Mouse (Mus musculus): ENCODE results near the gene Vps8. TPM values are rescaled to one million over a fixed set of nuclear protein-coding genes. Genes with fewer than 3 reads are reported as not detected.

Gene Vps8
- polyA plus RNA-seq, 1 experiment from 2014 or later = 20.4 TPM

GRCm38 (mm10) chr16:21412593-21413047 lies 10.3 kb upstream of the Vps8 start:
- no peaks in the 10 kb centered on the region for H3K27me3 ChIP-seq (ENCODE audit: control insufficient read depth, insufficient read depth, low read length)
- H3K4me1 ChIP-seq (ENCODE audit: control insufficient read depth, insufficient read depth, low read length) = no peaks in the 10 kb centered on the region
- H3K36me3 ChIP-seq (ENCODE audit: control insufficient read depth, insufficient read depth, low read length) = no peaks in the 10 kb centered on the region
- no peaks in the 10 kb centered on the region for H3K9me3 ChIP-seq (ENCODE audit: control insufficient read depth, low read depth, low read length)
- H3K27ac ChIP-seq (ENCODE audit: low read length) = no peak overlapping the region
- H3K4me2 ChIP-seq (replicated peaks; ENCODE audit: low read depth, low read length) = no peak overlapping the region
- no peak overlapping the region for H3K9ac ChIP-seq (replicated peaks; ENCODE audit: low read depth, low read length)
- H3K4me3 ChIP-seq (ENCODE audit: low read depth, low read length) = no peak overlapping the region
- ATAC-seq (ENCODE audit: insufficient number of reproducible peaks, insufficient read depth, low FRiP score, low read depth) = peak; percentile 49; the same call in 1 of the 2 replicates
- WGBS = 20% methylated on average over 8 of the region's 8 CpGs

GRCm38 (mm10) chr16:21413819-21414218 lies 9.1 kb upstream of the Vps8 start:
- no peak overlapping the region for H3K4me3 ChIP-seq (ENCODE audit: low read depth, low read length)
- ATAC-seq (ENCODE audit: insufficient number of reproducible peaks, insufficient read depth, low FRiP score, low read depth) = no peak
- H3K27ac ChIP-seq (ENCODE audit: low read length) = no peak overlapping the region
- no peaks in the 10 kb centered on the region for H3K27me3 ChIP-seq (ENCODE audit: control insufficient read depth, insufficient read depth, low read length)
- 66% methylated on average over 3 of the region's 3 CpGs for WGBS
- H3K9me3 ChIP-seq (ENCODE audit: control insufficient read depth, low read depth, low read length) = no peaks in the 10 kb centered on the region
- no peaks in the 10 kb centered on the region for H3K36me3 ChIP-seq (ENCODE audit: control insufficient read depth, insufficient read depth, low read length)
- no peak overlapping the region for H3K9ac ChIP-seq (replicated peaks; ENCODE audit: low read depth, low read length)
- no peak overlapping the region for H3K4me2 ChIP-seq (replicated peaks; ENCODE audit: low read depth, low read length)
- H3K4me1 ChIP-seq (ENCODE audit: control insufficient read depth, insufficient read depth, low read length) = no peaks in the 10 kb centered on the region

GRCm38 (mm10) chr16:21415128-21415527 lies 7.8 kb upstream of the Vps8 start:
- no peaks in the 10 kb centered on the region for H3K9me3 ChIP-seq (ENCODE audit: control insufficient read depth, low read depth, low read length)
- no peak overlapping the region for H3K4me3 ChIP-seq (ENCODE audit: low read depth, low read length)
- no peaks in the 10 kb centered on the region for H3K27me3 ChIP-seq (ENCODE audit: control insufficient read depth, insufficient read depth, low read length)
- H3K4me1 ChIP-seq (ENCODE audit: control insufficient read depth, insufficient read depth, low read length) = no peaks in the 10 kb centered on the region
- H3K36me3 ChIP-seq (ENCODE audit: control insufficient read depth, insufficient read depth, low read length) = no peaks in the 10 kb centered on the region
- no peak overlapping the region for H3K27ac ChIP-seq (ENCODE audit: low read length)
- H3K4me2 ChIP-seq (replicated peaks; ENCODE audit: low read depth, low read length) = no peak overlapping the region
- H3K9ac ChIP-seq (replicated peaks; ENCODE audit: low read depth, low read length) = no peak overlapping the region
- ATAC-seq (ENCODE audit: insufficient number of reproducible peaks, insufficient read depth, low FRiP score, low read depth) = no peak
- 93% methylated on average over 8 of the region's 8 CpGs for WGBS

- Histone ChIP-seq H3K9me3 (ENCODE audit: control insufficient read depth, low read depth, low read length) (no peaks in the 10 kb centered on the region), H3K4me3 (ENCODE audit: low read depth, low read length) (no peak overlapping the region), H3K4me2 (replicated peaks; ENCODE audit: low read depth, low read length) (no peak overlapping the region), H3K27ac (ENCODE audit: low read length) (no peak overlapping the region), H3K36me3 (ENCODE audit: control insufficient read depth, insufficient read depth, low read length) (no peaks in the 10 kb centered on the region), H3K4me1 (ENCODE audit: control insufficient read depth, insufficient read depth, low read length) (no peaks in the 10 kb centered on the region), H3K9ac (replicated peaks; ENCODE audit: low read depth, low read length) (no peak overlapping the region), H3K27me3 (ENCODE audit: control insufficient read depth, insufficient read depth, low read length) (no peaks in the 10 kb centered on the region)
- WGBS = 28% methylated on average over 5 of the region's 5 CpGs
- ATAC-seq (ENCODE audit: insufficient number of reproducible peaks, insufficient read depth, low FRiP score, low read depth) = no peak
These were observed 4.9 kb upstream of the Vps8 start for GRCm38 (mm10) chr16:21418012-21418411.

GRCm38 (mm10) chr16:21423546-21423910 lies 610 bp downstream of the Vps8 start:
- ATAC-seq (ENCODE audit: insufficient number of reproducible peaks, insufficient read depth, low FRiP score, low read depth) = peak; percentile 81
- Histone ChIP-seq H3K4me2 (replicated peaks; ENCODE audit: low read depth, low read length) (peak overlapping the region; percentile 72), H3K4me3 (ENCODE audit: low read depth, low read length) (peak overlapping the region; percentile 74), H3K9me3 (ENCODE audit: control insufficient read depth, low read depth, low read length) (no peaks in the 10 kb centered on the region), H3K36me3 (ENCODE audit: control insufficient read depth, insufficient read depth, low read length) (no peaks in the 10 kb centered on the region), H3K27me3 (ENCODE audit: control insufficient read depth, insufficient read depth, low read length) (no peaks in the 10 kb centered on the region), H3K27ac (ENCODE audit: low read length) (peak overlapping the region; percentile 78), H3K9ac (replicated peaks; ENCODE audit: low read depth, low read length) (peak overlapping the region; percentile 47), H3K4me1 (ENCODE audit: control insufficient read depth, insufficient read depth, low read length) (no peaks in the 10 kb centered on the region)
- WGBS = 2% methylated on average over 10 of the region's 10 CpGs

GRCm38 (mm10) chr16:21428131-21428530 lies 5.2 kb downstream of the Vps8 start:
- no peak overlapping the region for H3K27ac ChIP-seq (ENCODE audit: low read length)
- H3K27me3 ChIP-seq (ENCODE audit: control insufficient read depth, insufficient read depth, low read length) = no peaks in the 10 kb centered on the region
- H3K36me3 ChIP-seq (ENCODE audit: control insufficient read depth, insufficient read depth, low read length) = no peaks in the 10 kb centered on the region
- no peak overlapping the region for H3K4me3 ChIP-seq (ENCODE audit: low read depth, low read length)
- H3K4me1 ChIP-seq (ENCODE audit: control insufficient read depth, insufficient read depth, low read length) = no peaks in the 10 kb centered on the region; the same call in 1 of the 2 replicates
- peaks cover 4% of the 10 kb centered on the region; the same call in 1 of the 2 replicates for H3K9me3 ChIP-seq (ENCODE audit: control insufficient read depth, low read depth, low read length)
- WGBS = 55% methylated on average over 5 of the region's 5 CpGs
- no peak overlapping the region for H3K9ac ChIP-seq (replicated peaks; ENCODE audit: low read depth, low read length)
- ATAC-seq (ENCODE audit: insufficient number of reproducible peaks, insufficient read depth, low FRiP score, low read depth) = no peak
- H3K4me2 ChIP-seq (replicated peaks; ENCODE audit: low read depth, low read length) = no peak overlapping the region

- H3K27ac ChIP-seq (ENCODE audit: low read length) = no peak overlapping the region
- no peak for ATAC-seq (ENCODE audit: insufficient number of reproducible peaks, insufficient read depth, low FRiP score, low read depth)
These were observed 7.6 kb downstream of the Vps8 start for GRCm38 (mm10) chr16:21430377-21431060.

GRCm38 (mm10) chr16:21431614-21432013 lies 8.7 kb downstream of the Vps8 start:
- H3K4me1 ChIP-seq (ENCODE audit: control insufficient read depth, insufficient read depth, low read length) = no peaks in the 10 kb centered on the region; the same call in 1 of the 2 replicates
- 86% methylated on average over 3 of the region's 3 CpGs for WGBS
- no peak for ATAC-seq (ENCODE audit: insufficient number of reproducible peaks, insufficient read depth, low FRiP score, low read depth)

More at GRCm38 (mm10) chr16:21430377-21431060, 7.6 kb downstream of the Vps8 start:
- Histone ChIP-seq H3K36me3 (ENCODE audit: control insufficient read depth, insufficient read depth, low read length) (no peaks in the 10 kb centered on the region), H3K4me3 (ENCODE audit: low read depth, low read length) (no peak overlapping the region), H3K9ac (replicated peaks; ENCODE audit: low read depth, low read length) (no peak overlapping the region), H3K27me3 (ENCODE audit: control insufficient read depth, insufficient read depth, low read length) (no peaks in the 10 kb centered on the region), H3K4me2 (replicated peaks; ENCODE audit: low read depth, low read length) (no peak overlapping the region), H3K4me1 (ENCODE audit: control insufficient read depth, insufficient read depth, low read length) (no peaks in the 10 kb centered on the region; the same call in 1 of the 2 replicates), H3K9me3 (ENCODE audit: control insufficient read depth, low read depth, low read length) (peaks cover 4% of the 10 kb centered on the region; the same call in 1 of the 2 replicates)
- 89% methylated on average over 2 of the region's 2 CpGs for WGBS

More at GRCm38 (mm10) chr16:21431614-21432013, 8.7 kb downstream of the Vps8 start:
- Histone ChIP-seq H3K4me3 (ENCODE audit: low read depth, low read length) (no peak overlapping the region), H3K4me2 (replicated peaks; ENCODE audit: low read depth, low read length) (no peak overlapping the region), H3K9me3 (ENCODE audit: control insufficient read depth, low read depth, low read length) (peaks cover 4% of the 10 kb centered on the region; the same call in 1 of the 2 replicates), H3K9ac (replicated peaks; ENCODE audit: low read depth, low read length) (no peak overlapping the region), H3K27ac (ENCODE audit: low read length) (no peak overlapping the region), H3K36me3 (ENCODE audit: control insufficient read depth, insufficient read depth, low read length) (no peaks in the 10 kb centered on the region), H3K27me3 (ENCODE audit: control insufficient read depth, insufficient read depth, low read length) (no peaks in the 10 kb centered on the region)
